Mouse (Mus musculus): ENCODE measurements around the gene Mmel1. TPM values are rescaled to one million over a fixed set of nuclear protein-coding genes. Genes with fewer than 3 reads are reported as not detected.

Gene Mmel1
- polyA plus RNA-seq, 1 experiment from 2014 or later = 0.42 TPM

- no peaks in the 10 kb centered on the region for H3K9me3 ChIP-seq (replicated peaks; ENCODE audit: control insufficient read depth, low read length)
- no peak overlapping the region for H3K4me3 ChIP-seq (ENCODE audit: low read length)
- no peaks in the 10 kb centered on the region for H3K27me3 ChIP-seq (ENCODE audit: control insufficient read depth, insufficient read depth, low read length)
- H3K4me1 ChIP-seq (ENCODE audit: control insufficient read depth, insufficient read depth, low read length) = no peaks in the 10 kb centered on the region
- no peaks in the 10 kb centered on the region for H3K36me3 ChIP-seq (ENCODE audit: control insufficient read depth, insufficient read depth)
- no peak overlapping the region for H3K9ac ChIP-seq (ENCODE audit: low read length)
- no peak overlapping the region for H3K27ac ChIP-seq (ENCODE audit: low read length)
- H3K4me2 ChIP-seq (ENCODE audit: low read depth, low read length) = no peak overlapping the region
- WGBS = 75% methylated on average over 15 of the region's 15 CpGs
- ATAC-seq (replicated peaks; ENCODE audit: extremely low read depth, insufficient read depth, low FRiP score) = no peak
Measured at GRCm38 (mm10) chr4:154887593-154888250, 18.3 kb downstream of the Mmel1 start.

GRCm38 (mm10) chr4:154890887-154891286, 21.5 kb downstream of the Mmel1 start:
- Histone ChIP-seq H3K27me3 (ENCODE audit: control insufficient read depth, insufficient read depth, low read length) (peaks cover 2% of the 10 kb centered on the region; the same call in 1 of the 2 replicates), H3K4me3 (ENCODE audit: low read length) (no peak overlapping the region), H3K9me3 (replicated peaks; ENCODE audit: control insufficient read depth, low read length) (no peaks in the 10 kb centered on the region), H3K9ac (ENCODE audit: low read length) (no peak overlapping the region), H3K4me1 (ENCODE audit: control insufficient read depth, insufficient read depth, low read length) (no peaks in the 10 kb centered on the region), H3K4me2 (ENCODE audit: low read depth, low read length) (no peak overlapping the region), H3K27ac (ENCODE audit: low read length) (no peak overlapping the region), H3K36me3 (ENCODE audit: control insufficient read depth, insufficient read depth) (no peaks in the 10 kb centered on the region)
- no peak for ATAC-seq (replicated peaks; ENCODE audit: extremely low read depth, insufficient read depth, low FRiP score)
- 83% methylated on average over 14 of the region's 14 CpGs for WGBS

GRCm38 (mm10) chr4:154895549-154895948, 26.2 kb downstream of the Mmel1 start:
- H3K4me3 ChIP-seq (ENCODE audit: low read length) = no peak overlapping the region
- peaks cover 2% of the 10 kb centered on the region; the same call in 1 of the 2 replicates for H3K27me3 ChIP-seq (ENCODE audit: control insufficient read depth, insufficient read depth, low read length)
- H3K36me3 ChIP-seq (ENCODE audit: control insufficient read depth, insufficient read depth) = no peaks in the 10 kb centered on the region
- no peak overlapping the region for H3K4me2 ChIP-seq (ENCODE audit: low read depth, low read length)
- 73% methylated on average over 5 of the region's 5 CpGs for WGBS
- H3K9me3 ChIP-seq (replicated peaks; ENCODE audit: control insufficient read depth, low read length) = no peaks in the 10 kb centered on the region
- peaks cover 10% of the 10 kb centered on the region for H3K4me1 ChIP-seq (ENCODE audit: control insufficient read depth, insufficient read depth, low read length)
- H3K27ac ChIP-seq (ENCODE audit: low read length) = no peak overlapping the region
- ATAC-seq (replicated peaks; ENCODE audit: extremely low read depth, insufficient read depth, low FRiP score) = no peak
- no peak overlapping the region for H3K9ac ChIP-seq (ENCODE audit: low read length)

- Histone ChIP-seq H3K36me3 (ENCODE audit: control insufficient read depth, insufficient read depth) (no peaks in the 10 kb centered on the region), H3K27me3 (ENCODE audit: control insufficient read depth, insufficient read depth, low read length) (peaks cover 2% of the 10 kb centered on the region; the same call in 1 of the 2 replicates), H3K27ac (ENCODE audit: low read length) (no peak overlapping the region), H3K4me2 (ENCODE audit: low read depth, low read length) (peak overlapping the region; percentile 96), H3K4me3 (ENCODE audit: low read length) (peak overlapping the region; percentile 72), H3K4me1 (ENCODE audit: control insufficient read depth, insufficient read depth, low read length) (peaks cover 10% of the 10 kb centered on the region), H3K9me3 (replicated peaks; ENCODE audit: control insufficient read depth, low read length) (no peaks in the 10 kb centered on the region), H3K9ac (ENCODE audit: low read length) (peak overlapping the region; percentile 83)
- WGBS = 63% methylated on average over 6 of the region's 6 CpGs
- ATAC-seq (replicated peaks; ENCODE audit: extremely low read depth, insufficient read depth, low FRiP score) = no peak
Measured at GRCm38 (mm10) chr4:154897676-154898465, 28.5 kb downstream of the Mmel1 start.

- peak; percentile 97 for ATAC-seq (replicated peaks; ENCODE audit: extremely low read depth, insufficient read depth, low FRiP score)
- peaks cover 10% of the 10 kb centered on the region for H3K4me1 ChIP-seq (ENCODE audit: control insufficient read depth, insufficient read depth, low read length)
- peak within 1 kb of the TSS; percentile 83 for H3K9ac ChIP-seq (ENCODE audit: low read length)
- no peaks in the 10 kb centered on the region for H3K9me3 ChIP-seq (replicated peaks; ENCODE audit: control insufficient read depth, low read length)
- WGBS = 4% methylated on average over 43 of the region's 43 CpGs
- peak within 1 kb of the TSS; percentile 96 for H3K4me2 ChIP-seq (ENCODE audit: low read depth, low read length)
- peak within 1 kb of the TSS; percentile 66 for H3K27ac ChIP-seq (ENCODE audit: low read length)
- H3K4me3 ChIP-seq (ENCODE audit: low read length) = peak within 1 kb of the TSS; percentile 72
- peaks cover 2% of the 10 kb centered on the region; the same call in 1 of the 2 replicates for H3K27me3 ChIP-seq (ENCODE audit: control insufficient read depth, insufficient read depth, low read length)
- no peaks in the 10 kb centered on the region for H3K36me3 ChIP-seq (ENCODE audit: control insufficient read depth, insufficient read depth)
Measured at GRCm38 (mm10) chr4:154898506-154899446, 29.4 kb downstream of the Mmel1 start, which contains the start of gene Fam213b. Gene Fam213b (minus strand): TSS chr4:154899135.

- Histone ChIP-seq H3K4me1 (ENCODE audit: control insufficient read depth, insufficient read depth, low read length) (peaks cover 12% of the 10 kb centered on the region), H3K9me3 (replicated peaks; ENCODE audit: control insufficient read depth, low read length) (no peaks in the 10 kb centered on the region), H3K27me3 (ENCODE audit: control insufficient read depth, insufficient read depth, low read length) (no peaks in the 10 kb centered on the region), H3K4me3 (ENCODE audit: low read length) (no peak overlapping the region), H3K4me2 (ENCODE audit: low read depth, low read length) (no peak overlapping the region), H3K36me3 (ENCODE audit: control insufficient read depth, insufficient read depth) (no peaks in the 10 kb centered on the region), H3K9ac (ENCODE audit: low read length) (no peak overlapping the region), H3K27ac (ENCODE audit: low read length) (no peak overlapping the region)
- 82% methylated on average over 2 of the region's 2 CpGs for WGBS
- ATAC-seq (replicated peaks; ENCODE audit: extremely low read depth, insufficient read depth, low FRiP score) = no peak
Measured at GRCm38 (mm10) chr4:154902371-154902770, 33.0 kb downstream of the Mmel1 start.

- 1% methylated on average over 16 of the region's 16 CpGs for WGBS
- Histone ChIP-seq H3K4me2 (ENCODE audit: low read depth, low read length) (peak overlapping the region; percentile 71), H3K4me1 (ENCODE audit: control insufficient read depth, insufficient read depth, low read length) (peaks cover 6% of the 10 kb centered on the region), H3K27ac (ENCODE audit: low read length) (0 out of 2 replicates have a peak overlapping the region, but pooled peaks have one; percentile 29), H3K27me3 (ENCODE audit: control insufficient read depth, insufficient read depth, low read length) (no peaks in the 10 kb centered on the region), H3K36me3 (ENCODE audit: control insufficient read depth, insufficient read depth) (no peaks in the 10 kb centered on the region), H3K9me3 (replicated peaks; ENCODE audit: control insufficient read depth, low read length) (no peaks in the 10 kb centered on the region), H3K9ac (ENCODE audit: low read length) (peak overlapping the region; percentile 50), H3K4me3 (ENCODE audit: low read length) (peak overlapping the region; percentile 51)
- peak; percentile 87 for ATAC-seq (replicated peaks; ENCODE audit: extremely low read depth, insufficient read depth, low FRiP score)
Measured at GRCm38 (mm10) chr4:154904185-154905071, 35.0 kb downstream of the Mmel1 start.

- no peaks in the 10 kb centered on the region for H3K27me3 ChIP-seq (ENCODE audit: control insufficient read depth, insufficient read depth, low read length)
- ATAC-seq (replicated peaks; ENCODE audit: extremely low read depth, insufficient read depth, low FRiP score) = peak; percentile 56; the same call in 1 of the 2 replicates
- no peaks in the 10 kb centered on the region for H3K36me3 ChIP-seq (ENCODE audit: control insufficient read depth, insufficient read depth)
- WGBS = 40% methylated on average over 17 of the region's 17 CpGs
- no peaks in the 10 kb centered on the region for H3K9me3 ChIP-seq (replicated peaks; ENCODE audit: control insufficient read depth, low read length)
- 0 out of 2 replicates have a peak, but pooled peaks cover 4% of the 10 kb centered on the region for H3K4me1 ChIP-seq (ENCODE audit: control insufficient read depth, insufficient read depth, low read length)
- no peak overlapping the region for H3K4me3 ChIP-seq (ENCODE audit: low read length)
- H3K4me2 ChIP-seq (ENCODE audit: low read depth, low read length) = peak overlapping the region; percentile 23; the same call in 1 of the 2 replicates
- H3K9ac ChIP-seq (ENCODE audit: low read length) = peak overlapping the region; percentile 34
- no peak overlapping the region for H3K27ac ChIP-seq (ENCODE audit: low read length)
Measured at GRCm38 (mm10) chr4:154907833-154908232, 38.4 kb downstream of the Mmel1 start.

Measured in heart, embryonic 16.5 days (tissue).